Mouse (Mus musculus) forebrain, embryonic 13.5 days (tissue): Measurements from ENCODE around the gene Cnppd1. TPM values are rescaled to one million over a fixed set of nuclear protein-coding genes. Genes with fewer than 3 reads are reported as not detected.
A peak's percentile ranks its signal among the peaks of the same experiment; 100 is the strongest.

ENCODE experiments used
- ATAC-seq: fragments of 200-750 bp; cut with Nextera tagmentation; 2 replicates; pipeline ENCODE4 v1.8.0; 2017
- H3K27ac ChIP-seq: fragments of 300-500 bp; sonication (generic); 2 replicates; pipeline ENCODE4 v1.5.1; 2015; ENCODE audit warnings: inconsistent platforms, mild to moderate bottlenecking, moderate library complexity
- H3K27me3 ChIP-seq: fragments of 300-500 bp; sonication (generic); 2 replicates; pipeline ENCODE4 v1.6.1; 2015; ENCODE audit warnings: mild to moderate bottlenecking, inconsistent platforms
- H3K36me3 ChIP-seq: fragments of 300-500 bp; sonication (generic); 2 replicates; pipeline ENCODE4 v1.6.1; 2015; ENCODE audit warnings: mild to moderate bottlenecking, inconsistent platforms; ENCODE audit not compliant: poor library complexity, severe bottlenecking
- H3K4me1 ChIP-seq: fragments of 300-500 bp; sonication (generic); 2 replicates; pipeline ENCODE4 v1.6.1; 2015; ENCODE audit warnings: inconsistent platforms
- H3K4me2 ChIP-seq: fragments of 300-500 bp; sonication (generic); 2 replicates; pipeline ENCODE4 v1.6.1; 2015; ENCODE audit warnings: inconsistent platforms, mild to moderate bottlenecking, moderate library complexity
- H3K4me3 ChIP-seq: fragments of 300-500 bp; sonication (generic); 2 replicates; pipeline ENCODE4 v1.5.1; 2015; ENCODE audit warnings: mild to moderate bottlenecking, inconsistent platforms
- H3K9ac ChIP-seq: fragments of 300-500 bp; sonication (generic); 2 replicates; pipeline ENCODE4 v1.6.1; 2015; ENCODE audit warnings: mild to moderate bottlenecking, inconsistent platforms
- H3K9me3 ChIP-seq: fragments of 300-500 bp; sonication (generic); replicated peaks from 2 replicates; pipeline ENCODE4 v1.6.1; 2016; ENCODE audit warnings: inconsistent platforms
- WGBS: fragments of 180-500 bp; shearing (Covaris S2); methylation state at CpG from one replicate; pipeline ENCODE4 v1.1.7; 2015; 5-methylcytosine and 5-hydroxymethylcytosine counted together
- polyA plus RNA-seq: library from polyadenylated mRNA; unstranded; fragments of >200 nt; fragmentation: Nextera tagmentation; extraction: Ambion mirVana; gene quantifications from 2 replicates; pipeline ENCODE4 v1.2.1, GENCODE M21; 2015

Cnppd1 gene
- polyA plus RNA-seq = 47.1 and 52.8 TPM in 2 replicates

DNA sequence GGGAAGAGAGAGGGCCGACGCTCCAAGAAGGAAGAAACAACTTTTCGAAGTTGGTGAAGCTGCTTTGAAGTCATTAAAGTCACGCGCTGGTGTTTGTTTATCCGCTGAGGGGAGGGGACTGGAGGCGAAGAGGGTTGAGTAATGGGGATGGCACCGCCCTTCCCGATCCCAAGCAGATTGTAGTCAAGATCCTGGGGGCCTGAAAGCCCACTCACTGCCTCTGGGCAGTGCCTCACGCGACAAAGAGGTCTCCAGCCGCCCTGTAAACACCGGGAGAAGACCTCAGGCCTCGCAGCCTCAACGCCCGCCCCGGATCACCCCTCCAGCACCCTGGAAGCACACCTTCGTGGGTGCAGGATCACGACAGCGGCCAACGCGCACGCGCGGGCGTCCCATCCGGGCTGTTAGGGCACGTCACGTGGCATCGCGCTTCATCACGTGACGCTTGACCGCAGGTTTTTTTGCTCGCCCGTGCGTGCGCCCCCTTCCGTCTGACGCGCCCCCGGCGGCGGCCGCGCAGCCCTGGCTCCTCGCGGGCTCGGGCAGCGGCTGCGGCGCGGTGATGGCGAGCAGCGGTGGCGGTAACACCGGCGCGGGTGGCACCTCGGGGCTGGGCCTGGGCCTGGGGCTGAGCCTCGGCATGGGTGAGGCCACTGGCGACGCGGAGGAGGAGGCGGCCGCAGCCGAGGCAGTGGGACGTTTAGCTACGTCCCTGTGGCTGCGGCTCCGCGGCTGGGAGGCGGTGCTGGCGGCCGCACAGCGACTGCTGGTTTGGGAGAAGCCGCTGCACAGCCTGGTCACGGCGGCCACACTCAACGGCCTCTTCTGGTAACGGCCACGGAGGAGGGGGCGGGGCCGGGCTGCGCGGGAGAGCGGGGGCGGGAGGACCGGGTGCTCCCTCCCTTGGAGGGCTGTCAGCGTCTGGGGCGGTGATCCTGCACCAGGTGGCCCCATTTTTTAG, at the start of gene Cnppd1, which contains the start of gene Retreg2:
Gene Cnppd1, minus strand, starts transcription at position 411 of the 961 bp plus-strand sequence.
Gene Retreg2, plus strand, starts transcription at position 478 of the 961 bp plus-strand sequence.
- H3K4me3 ChIP-seq = peak within 1 kb of the TSS; percentile 87
- peaks cover 55% of the 10 kb centered on the region for H3K36me3 ChIP-seq
- no peaks in the 10 kb centered on the region for H3K9me3 ChIP-seq
- peak within 1 kb of the TSS; percentile 97 for H3K27ac ChIP-seq
- ATAC-seq = peak; percentile 90
- peaks cover 36% of the 10 kb centered on the region for H3K4me1 ChIP-seq
- WGBS = under 1% methylated on average over 70 of the region's 91 CpGs
- H3K4me2 ChIP-seq = peak within 1 kb of the TSS; percentile 99
- H3K9ac ChIP-seq = peak within 1 kb of the TSS; percentile 94
- no peaks in the 10 kb centered on the region for H3K27me3 ChIP-seq

DNA sequence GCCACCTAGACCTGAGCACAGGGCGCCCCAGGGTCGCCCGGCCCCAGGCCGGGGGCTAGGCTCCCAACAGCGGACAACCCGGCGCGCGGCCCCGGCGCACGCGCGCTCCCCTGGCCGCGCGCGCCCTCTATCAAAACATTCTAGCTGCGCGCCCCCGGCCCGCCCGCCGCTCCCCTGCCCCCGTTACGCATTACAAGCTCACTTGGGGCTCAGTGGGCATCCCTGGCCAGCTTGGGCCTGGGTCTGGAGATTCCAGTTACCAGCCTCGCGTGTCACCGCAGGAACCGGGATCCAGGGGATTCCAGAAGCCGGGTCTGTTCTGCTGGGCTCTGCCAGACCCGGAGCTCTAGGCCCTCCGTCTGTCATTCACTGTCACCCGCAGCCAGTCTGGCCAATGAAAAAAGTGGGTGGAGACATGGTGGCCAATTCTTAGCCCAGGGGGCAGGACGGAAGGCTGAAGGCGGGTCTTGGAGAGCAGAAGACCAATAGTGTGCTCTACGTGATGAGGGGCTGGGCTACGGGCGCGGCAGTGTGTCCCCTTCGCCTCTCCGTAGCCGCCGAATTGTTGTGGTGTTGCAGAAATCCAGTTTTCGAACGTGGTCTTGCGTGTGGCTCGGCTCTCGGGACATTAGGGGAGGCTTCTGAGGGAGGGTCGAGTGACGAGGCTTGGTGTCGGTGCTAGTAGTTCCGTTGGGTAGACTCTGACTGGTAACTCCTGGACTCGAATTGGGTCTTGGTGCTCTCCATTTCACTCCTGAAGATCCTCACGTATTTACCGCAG, 49.3 kb upstream of the Cnppd1 start, which contains the start of the genes Ankzf1 and Atg9a:
Gene Ankzf1, plus strand, starts transcription at position 530 of the 781 bp plus-strand sequence.
Gene Atg9a, minus strand, starts transcription at position 575 of the 781 bp plus-strand sequence.
- peak within 1 kb of the TSS; percentile 93 for H3K4me2 ChIP-seq
- H3K9me3 ChIP-seq = no peaks in the 10 kb centered on the region
- under 1% methylated on average over 53 of the region's 56 CpGs for WGBS
- peaks cover 33% of the 10 kb centered on the region for H3K36me3 ChIP-seq
- no peaks in the 10 kb centered on the region for H3K27me3 ChIP-seq
- peak within 1 kb of the TSS; percentile 67 for H3K4me3 ChIP-seq
- peaks cover 26% of the 10 kb centered on the region for H3K4me1 ChIP-seq
- peak; percentile 99 for ATAC-seq
- H3K27ac ChIP-seq = peak within 1 kb of the TSS; percentile 89
- peak within 1 kb of the TSS; percentile 86 for H3K9ac ChIP-seq

DNA sequence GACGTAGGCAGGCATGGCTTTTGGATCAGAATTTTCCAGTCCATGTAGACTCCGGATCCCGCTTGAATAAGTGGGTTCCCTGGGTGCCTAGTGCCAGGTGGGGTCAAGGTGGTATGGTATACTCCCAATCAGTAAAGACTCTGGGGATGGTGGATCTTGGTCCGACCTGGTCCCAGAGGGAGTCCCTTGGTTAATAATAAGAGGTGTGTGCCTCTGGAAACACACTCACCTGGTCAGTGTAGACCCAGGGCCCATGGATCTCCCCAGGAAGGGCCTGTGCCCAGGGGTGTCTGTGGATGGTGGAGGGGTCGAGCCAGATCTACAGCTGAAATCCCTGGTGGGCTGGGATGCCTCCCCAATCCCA, 48.7 kb upstream of the Cnppd1 start:
- ATAC-seq = no peak
- peak overlapping the region; percentile 84 for H3K9ac ChIP-seq
- 43% methylated on average over 5 of the region's 5 CpGs for WGBS
- H3K27ac ChIP-seq = peak overlapping the region; percentile 89
- H3K4me1 ChIP-seq = peaks cover 26% of the 10 kb centered on the region
- peaks cover 33% of the 10 kb centered on the region for H3K36me3 ChIP-seq
- H3K4me3 ChIP-seq = peak overlapping the region; percentile 67
- peak overlapping the region; percentile 93 for H3K4me2 ChIP-seq
- H3K27me3 ChIP-seq = no peaks in the 10 kb centered on the region
- no peaks in the 10 kb centered on the region for H3K9me3 ChIP-seq

GRCm38 (mm10) chr1:75190577-75190976, 48.1 kb upstream of the Cnppd1 start:
- no peak for ATAC-seq
- 0 out of 2 replicates have a peak overlapping the region, but pooled peaks have one; percentile 84 for H3K9ac ChIP-seq
- H3K9me3 ChIP-seq = no peaks in the 10 kb centered on the region
- H3K4me3 ChIP-seq = peak overlapping the region; percentile 67; the same call in 1 of the 2 replicates
- 77% methylated on average over 2 of the region's 2 CpGs for WGBS
- peak overlapping the region; percentile 93 for H3K4me2 ChIP-seq
- H3K4me1 ChIP-seq = peaks cover 26% of the 10 kb centered on the region
- no peak overlapping the region for H3K27ac ChIP-seq
- peaks cover 33% of the 10 kb centered on the region for H3K36me3 ChIP-seq
- no peaks in the 10 kb centered on the region for H3K27me3 ChIP-seq

DNA sequence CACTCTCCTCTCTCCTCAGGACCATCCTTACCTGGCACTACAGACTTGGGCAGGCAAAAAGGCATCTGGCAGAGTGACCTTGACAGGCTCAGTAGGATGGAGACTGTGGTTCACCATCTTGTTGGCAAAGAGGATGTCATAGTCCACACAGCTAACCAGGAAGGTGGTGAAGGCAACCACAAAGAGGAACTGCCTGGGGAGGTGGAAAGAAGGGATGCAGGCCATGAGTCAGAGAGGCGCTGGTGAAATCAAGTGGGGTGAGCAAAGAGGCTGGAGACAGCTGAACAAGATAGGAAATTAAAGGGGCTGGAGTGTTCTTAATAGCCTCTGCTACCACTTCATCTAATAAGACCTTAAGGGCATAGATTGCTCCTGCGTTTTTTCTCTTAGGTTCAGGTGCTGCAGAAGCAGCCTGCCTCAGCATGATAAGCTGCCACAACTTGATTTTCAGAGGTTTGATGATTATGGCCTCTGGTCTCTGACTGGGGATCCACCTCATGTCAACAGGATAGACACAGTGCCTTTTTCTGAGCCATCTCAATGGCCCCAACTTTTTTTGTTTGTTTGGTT, 45.5 kb upstream of the Cnppd1 start:
- Histone ChIP-seq H3K36me3 (peaks cover 52% of the 10 kb centered on the region), H3K9me3 (no peaks in the 10 kb centered on the region), H3K27ac (no peak overlapping the region), H3K4me2 (no peak overlapping the region), H3K4me3 (no peak overlapping the region), H3K4me1 (peaks cover 19% of the 10 kb centered on the region), H3K27me3 (no peaks in the 10 kb centered on the region), H3K9ac (no peak overlapping the region)
- 89% methylated on average over 2 of the region's 2 CpGs for WGBS
- ATAC-seq = no peak

GRCm38 (mm10) chr1:75187126-75187525, 44.6 kb upstream of the Cnppd1 start:
- Histone ChIP-seq H3K9ac (no peak overlapping the region), H3K36me3 (peaks cover 60% of the 10 kb centered on the region), H3K9me3 (no peaks in the 10 kb centered on the region), H3K4me1 (peaks cover 13% of the 10 kb centered on the region), H3K4me3 (no peak overlapping the region), H3K27me3 (no peaks in the 10 kb centered on the region), H3K4me2 (no peak overlapping the region), H3K27ac (no peak overlapping the region)
- ATAC-seq = no peak

DNA sequence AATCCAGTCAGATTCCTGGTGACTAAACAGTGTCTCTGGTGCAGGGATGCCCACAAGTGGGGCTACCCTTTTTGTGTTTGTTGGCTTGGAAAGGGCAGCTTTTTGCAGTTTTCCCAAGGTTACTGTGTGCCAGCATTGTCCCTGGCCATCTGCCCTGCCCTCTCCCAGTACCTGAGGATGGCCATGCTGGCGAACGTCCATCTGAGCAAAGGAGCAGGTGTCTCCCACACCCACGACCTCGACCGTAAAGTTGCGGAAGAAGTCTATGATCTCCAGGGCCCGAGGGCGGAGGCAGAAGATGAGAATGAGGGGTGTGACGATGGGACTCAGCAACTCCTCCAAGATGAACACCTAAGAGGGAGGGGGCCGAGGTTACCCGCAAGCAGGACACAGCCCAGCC, 43.0 kb upstream of the Cnppd1 start:
- Histone ChIP-seq H3K9me3 (no peaks in the 10 kb centered on the region), H3K36me3 (peaks cover 71% of the 10 kb centered on the region), H3K27me3 (no peaks in the 10 kb centered on the region), H3K4me3 (no peak overlapping the region), H3K9ac (no peak overlapping the region), H3K27ac (no peak overlapping the region), H3K4me2 (no peak overlapping the region), H3K4me1 (peaks cover 9% of the 10 kb centered on the region)
- ATAC-seq = no peak
- 95% methylated on average over 11 of the region's 11 CpGs for WGBS

DNA sequence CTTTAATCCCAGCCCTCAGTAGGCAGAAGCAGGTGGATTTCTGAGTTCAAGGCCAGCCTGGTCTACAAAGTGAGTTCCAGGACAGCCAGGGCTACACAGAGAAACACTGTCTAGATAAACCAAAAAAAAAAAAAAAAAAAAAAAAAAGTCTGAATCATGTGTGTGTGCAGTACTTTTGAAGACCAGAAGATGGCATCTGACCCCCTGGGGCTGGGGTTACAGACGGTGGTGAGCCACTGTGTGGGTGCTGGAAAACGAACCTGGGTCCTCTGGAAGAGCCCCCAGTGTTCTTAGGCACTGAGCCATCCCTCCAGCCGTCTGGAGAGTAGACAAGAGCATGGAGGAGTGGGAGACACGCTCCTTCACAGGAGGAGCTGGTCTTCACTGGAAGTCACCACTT, 39.6 kb upstream of the Cnppd1 start:
- Histone ChIP-seq H3K36me3 (peaks cover 67% of the 10 kb centered on the region), H3K27me3 (no peaks in the 10 kb centered on the region), H3K4me3 (no peak overlapping the region), H3K9me3 (no peaks in the 10 kb centered on the region), H3K27ac (no peak overlapping the region), H3K9ac (no peak overlapping the region), H3K4me1 (peaks cover 28% of the 10 kb centered on the region), H3K4me2 (no peak overlapping the region)
- no peak for ATAC-seq
- 79% methylated on average over 4 of the region's 4 CpGs for WGBS

DNA sequence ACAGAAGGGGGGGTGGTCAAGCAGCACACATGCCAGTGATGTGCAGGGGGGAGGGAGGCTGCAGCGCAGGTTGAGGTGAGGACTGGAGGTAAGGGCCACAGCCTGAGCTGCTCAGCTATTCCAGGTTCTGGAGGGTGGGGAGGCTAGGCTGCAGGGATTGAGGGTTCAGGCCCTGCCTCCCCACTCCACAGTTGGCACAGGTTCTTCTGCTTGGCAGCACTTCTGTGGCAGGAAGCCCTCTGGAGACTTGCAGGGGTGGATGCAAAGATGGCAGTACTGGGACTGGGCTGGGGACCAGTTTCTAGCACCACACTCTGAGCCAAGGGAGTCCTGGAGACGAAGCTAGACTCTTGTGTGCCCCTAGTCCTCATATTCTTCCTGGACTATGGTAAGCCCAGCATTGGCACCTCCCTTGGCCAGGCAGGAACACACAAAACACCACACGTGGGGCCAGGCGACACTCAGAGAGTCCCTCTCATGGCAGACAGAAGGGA, 38.9 kb upstream of the Cnppd1 start:
- Histone ChIP-seq H3K4me1 (peaks cover 28% of the 10 kb centered on the region), H3K9ac (no peak overlapping the region), H3K4me2 (no peak overlapping the region), H3K9me3 (no peaks in the 10 kb centered on the region), H3K27ac (no peak overlapping the region), H3K27me3 (no peaks in the 10 kb centered on the region), H3K36me3 (peaks cover 67% of the 10 kb centered on the region), H3K4me3 (no peak overlapping the region)
- WGBS = 85% methylated on average over 4 of the region's 4 CpGs
- no peak for ATAC-seq

DNA sequence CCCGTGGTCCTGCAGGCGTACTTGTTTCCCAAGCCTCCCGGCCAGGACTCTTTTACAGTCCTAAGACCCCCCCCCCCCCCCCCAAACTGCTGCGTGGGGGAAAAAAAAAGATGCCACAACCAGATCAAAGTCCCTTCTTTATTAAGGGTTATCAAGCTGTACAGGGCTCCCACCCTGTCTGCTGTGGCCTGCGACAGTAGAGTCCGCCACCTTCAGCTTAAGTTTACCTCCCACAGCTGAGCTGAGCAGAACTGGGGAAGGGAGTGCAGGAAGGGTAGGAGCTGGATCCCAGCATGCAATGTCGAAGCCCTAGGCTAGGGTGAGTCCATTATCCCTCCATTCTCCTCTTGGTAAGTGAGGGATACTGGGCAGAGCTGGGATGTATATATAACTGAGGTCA, 38.2 kb upstream of the Cnppd1 start:
- Histone ChIP-seq H3K4me3 (peak overlapping the region; percentile 59), H3K9me3 (no peaks in the 10 kb centered on the region), H3K9ac (no peak overlapping the region), H3K27me3 (no peaks in the 10 kb centered on the region), H3K36me3 (peaks cover 67% of the 10 kb centered on the region), H3K27ac (no peak overlapping the region), H3K4me1 (peaks cover 28% of the 10 kb centered on the region), H3K4me2 (peak overlapping the region; percentile 97)
- 34% methylated on average over 7 of the region's 7 CpGs for WGBS
- no peak for ATAC-seq

- peak within 1 kb of the TSS; percentile 73 for H3K9ac ChIP-seq
- H3K4me2 ChIP-seq = peak within 1 kb of the TSS; percentile 97
- ATAC-seq = peak; percentile 95
- peaks cover 67% of the 10 kb centered on the region for H3K36me3 ChIP-seq
- peak within 1 kb of the TSS; percentile 40; the same call in 1 of the 2 replicates for H3K27ac ChIP-seq
- peaks cover 28% of the 10 kb centered on the region for H3K4me1 ChIP-seq
- under 1% methylated on average over 31 of the region's 31 CpGs for WGBS
- no peaks in the 10 kb centered on the region for H3K9me3 ChIP-seq
- no peaks in the 10 kb centered on the region for H3K27me3 ChIP-seq
- H3K4me3 ChIP-seq = peak within 1 kb of the TSS; percentile 59
Observed at GRCm38 (mm10) chr1:75180105-75180590, 37.6 kb upstream of the Cnppd1 start, which contains the start of gene Abcb6. Gene Abcb6 (minus strand): TSS chr1:75180392.
